Mouse (Mus musculus) effector memory CD4-positive, alpha-beta T cell, adult 7 months (primary cell): Measurements from ENCODE around the gene Hemk1. TPM values are rescaled to one million over a fixed set of nuclear protein-coding genes. Genes with fewer than 3 reads are reported as not detected.

Experiments used
- polyA plus RNA-seq: library from polyadenylated mRNA; unstranded; fragments of 100-300 nt; shearing (Covaris generic); gene quantifications from one replicate; pipeline ENCODE4 v1.2.1, GENCODE M21; 2017

Gene Hemk1
- 10.6 TPM for polyA plus RNA-seq

DNA sequence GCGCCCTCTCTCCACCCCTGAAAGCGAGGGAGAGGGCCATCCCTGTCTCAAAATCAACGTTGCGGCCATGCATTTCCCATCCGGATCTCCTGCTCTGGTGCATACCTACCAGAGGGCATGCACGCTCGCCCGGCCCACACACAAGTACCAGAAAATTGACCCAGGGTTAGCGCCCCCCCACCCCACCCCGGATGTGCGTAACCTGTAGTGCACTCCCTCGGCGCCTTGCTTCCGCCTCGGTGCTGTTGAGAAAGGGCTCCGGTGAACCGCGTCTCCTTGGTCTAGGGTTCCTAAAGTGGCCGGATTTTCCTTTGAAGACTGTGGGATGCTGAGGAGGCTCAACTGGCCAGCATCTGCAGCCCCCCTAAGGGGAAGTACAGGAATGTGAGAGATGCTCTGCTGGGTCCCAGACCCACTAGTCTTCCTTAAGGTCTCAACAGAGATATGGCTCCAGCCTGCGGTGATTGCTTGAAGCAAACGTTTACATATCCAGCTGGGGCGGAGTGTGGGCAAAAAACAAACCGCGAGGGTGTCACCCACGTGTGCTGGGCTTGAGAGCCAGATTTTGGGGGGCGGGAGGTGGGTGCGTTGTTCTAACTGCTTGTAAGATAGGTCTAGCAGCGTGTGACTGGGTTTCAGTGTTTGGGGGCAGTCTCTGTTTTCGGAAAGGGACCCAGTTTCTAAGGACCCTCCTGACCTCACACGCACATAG, at the start of gene Hemk1:
Gene Hemk1, minus strand, starts transcription at position 179 of the 712 bp plus-strand sequence.

DNA sequence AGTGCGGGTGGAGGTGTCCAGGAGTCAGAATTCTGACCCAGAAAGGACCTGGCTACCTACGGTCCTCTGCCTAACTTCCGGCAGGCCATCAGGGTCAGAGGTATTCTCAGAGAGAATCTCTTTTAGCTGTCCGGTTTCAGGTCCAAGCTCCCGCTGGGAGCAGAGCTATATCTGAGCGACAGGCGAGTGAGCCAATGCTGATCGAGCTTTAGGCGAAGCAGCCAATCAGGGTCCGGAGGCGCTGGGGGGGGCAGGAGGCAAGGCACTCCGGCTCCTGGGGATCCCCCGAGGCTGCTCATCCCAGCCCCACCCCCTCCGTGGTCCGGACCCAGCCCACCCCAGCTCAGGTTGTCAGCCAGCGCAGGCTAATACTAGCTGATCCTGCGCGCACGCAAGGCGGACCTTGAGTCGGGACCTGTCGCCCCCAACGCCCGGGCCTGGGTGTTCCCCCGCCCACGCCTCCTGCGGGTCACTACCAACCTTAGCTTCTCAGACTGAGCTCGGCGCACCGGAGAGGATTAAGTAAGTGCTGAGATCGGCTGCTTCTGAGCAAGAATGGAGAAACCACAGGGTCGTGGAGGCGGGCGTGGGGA, 2.2 kb upstream of the Hemk1 start, which contains the start of gene 6430571L13Rik:
Gene 6430571L13Rik, plus strand, starts transcription at position 336 of the 593 bp plus-strand sequence.

DNA sequence AAGGTAGTCTGAATTCAATTTTAAA, 42.3 kb downstream of the Hemk1 start, which contains the start of gene Cish:
Gene Cish, plus strand, starts transcription at position 11 of the 25 bp plus-strand sequence.

DNA sequence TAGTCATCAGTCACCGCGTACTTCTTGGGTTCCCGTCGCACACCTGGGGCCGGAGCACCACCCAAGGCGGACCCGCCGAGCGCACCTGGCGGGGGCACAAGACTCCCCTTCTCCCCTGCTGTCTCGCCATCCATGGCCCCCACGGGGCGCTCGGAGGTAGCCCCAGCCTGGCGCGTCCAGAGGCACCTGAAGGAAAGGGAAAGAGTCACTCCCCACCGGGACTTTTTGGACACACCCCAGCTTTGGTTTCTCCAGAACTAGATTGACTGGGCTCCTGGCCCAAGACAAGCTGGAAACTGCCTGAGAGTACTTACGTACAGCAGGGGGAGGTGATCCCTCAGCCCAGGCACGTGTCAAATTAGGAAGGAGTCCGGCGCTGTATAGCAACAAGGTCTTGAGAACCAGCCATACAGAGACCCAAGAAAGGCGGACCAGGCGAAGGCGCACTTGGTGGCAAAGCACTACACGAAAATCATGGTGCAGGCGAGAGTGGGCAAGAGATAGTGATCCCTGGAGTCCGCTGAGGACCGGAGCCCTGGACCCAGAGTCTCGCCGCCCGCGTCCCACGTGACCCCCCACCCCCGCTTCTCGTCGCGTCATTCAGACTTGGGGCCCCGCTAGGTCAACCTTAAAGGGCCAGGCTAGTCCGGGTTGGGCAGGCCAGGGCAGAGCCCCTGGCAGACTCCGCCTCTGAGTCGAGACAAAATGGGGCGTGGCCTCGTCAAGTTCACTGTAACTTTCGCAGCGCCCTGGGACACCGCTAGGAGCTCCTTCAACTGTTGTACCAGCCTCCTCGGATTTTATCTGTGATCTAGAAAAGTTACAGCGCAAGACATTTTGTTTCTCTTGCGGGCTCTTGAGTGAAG, 48.7 kb downstream of the Hemk1 start, which contains the start of gene Mapkapk3:
Gene Mapkapk3, minus strand, starts transcription at position 667 of the 866 bp plus-strand sequence.

Other genes with a start within 250 kb of the Hemk1 start
- 0.05 TPM for gene Dock3, start 106.4 kb downstream of the Hemk1 start, polyA plus RNA-seq
- gene Mapkapk3, start 48.5 kb downstream of the Hemk1 start, polyA plus RNA-seq, result 107 TPM
- gene Cish, start 42.3 kb downstream of the Hemk1 start, polyA plus RNA-seq, result 150 TPM
- gene 6430571L13Rik, start 2.3 kb upstream of the Hemk1 start, polyA plus RNA-seq, result 0.56 TPM
- gene Cacna2d2, start 61.3 kb upstream of the Hemk1 start, polyA plus RNA-seq, result 0.13 TPM
- 67.0 TPM for gene Tmem115, start 195.6 kb upstream of the Hemk1 start, polyA plus RNA-seq
- gene Cyb561d2, start 203.8 kb upstream of the Hemk1 start, polyA plus RNA-seq, result 25.0 TPM
- gene Nprl2, start 203.9 kb upstream of the Hemk1 start, polyA plus RNA-seq, result 57.8 TPM
- gene Zmynd10, start 208.9 kb upstream of the Hemk1 start, polyA plus RNA-seq, result 1.2 TPM
- gene Rassf1, start 213.2 kb upstream of the Hemk1 start, polyA plus RNA-seq, result 112 TPM
- gene Tusc2, start 224.9 kb upstream of the Hemk1 start, polyA plus RNA-seq, result 39.9 TPM
- 3.0 TPM for gene Hyal2, start 229.6 kb upstream of the Hemk1 start, polyA plus RNA-seq
- gene Hyal1, start 238.6 kb upstream of the Hemk1 start, polyA plus RNA-seq, result 2.7 TPM
- 9.8 TPM for gene Naa80, start 240.5 kb upstream of the Hemk1 start, polyA plus RNA-seq
- gene Hyal3, start 242.5 kb upstream of the Hemk1 start, polyA plus RNA-seq, result 1.5 TPM
- gene Ifrd2, start 249.3 kb upstream of the Hemk1 start, polyA plus RNA-seq, result 17.4 TPM